Mouse (Mus musculus): Measurements from ENCODE around the gene Larp6.

Larp6 gene

GRCm38 (mm10) chr9:60712771-60713541, at the start of gene Larp6:
Gene Larp6, plus strand, starts transcription at chr9:60712989.
- DNase-seq (ENCODE audit: low spot score): peak; percentile 18

GRCm38 (mm10) chr9:60664385-60664784, 48.4 kb upstream of the Larp6 start:
- DNase-seq (ENCODE audit: low spot score): peak; percentile 7

DNA sequence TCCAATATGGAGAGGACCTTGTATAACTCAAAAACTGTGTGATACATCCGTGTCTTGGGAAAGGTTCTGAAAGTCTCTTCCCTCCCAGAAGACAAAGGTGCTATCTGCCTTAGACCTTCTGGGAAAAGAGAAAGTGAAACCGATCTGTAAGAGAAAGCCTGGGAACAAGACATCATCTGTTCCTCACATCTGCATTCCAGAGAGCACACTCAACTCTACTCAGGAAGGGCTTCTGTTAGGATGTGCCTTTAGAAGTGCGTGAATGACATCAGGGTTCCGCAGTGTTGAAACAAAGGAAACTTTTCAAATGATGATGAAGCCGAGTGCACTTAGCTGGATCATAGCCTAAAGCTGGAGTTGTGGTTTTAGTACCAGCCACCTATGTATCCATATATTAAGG, 47.9 kb upstream of the Larp6 start:
- no peak for DNase-seq (ENCODE audit: low spot score)

DNA sequence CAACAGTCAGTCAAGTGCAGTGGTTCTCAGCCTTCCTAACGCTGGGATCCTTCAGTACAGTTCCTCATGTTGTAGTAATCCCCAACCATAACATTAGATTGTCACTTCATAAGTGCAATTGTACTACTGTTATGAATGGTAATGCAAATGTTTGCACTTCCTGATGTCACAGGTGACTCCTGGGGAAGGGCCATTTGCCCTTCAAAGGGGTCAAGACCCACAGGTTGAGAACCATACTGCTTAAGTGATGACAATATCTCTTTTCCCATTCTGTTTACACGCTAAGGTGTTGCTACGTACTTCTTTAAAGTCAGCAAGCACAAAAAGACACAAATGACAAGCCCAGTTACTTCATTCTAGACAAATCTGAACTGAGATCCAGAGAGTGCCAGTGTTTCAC, 47.3 kb upstream of the Larp6 start:
- no peak for DNase-seq (ENCODE audit: low spot score)

DNA sequence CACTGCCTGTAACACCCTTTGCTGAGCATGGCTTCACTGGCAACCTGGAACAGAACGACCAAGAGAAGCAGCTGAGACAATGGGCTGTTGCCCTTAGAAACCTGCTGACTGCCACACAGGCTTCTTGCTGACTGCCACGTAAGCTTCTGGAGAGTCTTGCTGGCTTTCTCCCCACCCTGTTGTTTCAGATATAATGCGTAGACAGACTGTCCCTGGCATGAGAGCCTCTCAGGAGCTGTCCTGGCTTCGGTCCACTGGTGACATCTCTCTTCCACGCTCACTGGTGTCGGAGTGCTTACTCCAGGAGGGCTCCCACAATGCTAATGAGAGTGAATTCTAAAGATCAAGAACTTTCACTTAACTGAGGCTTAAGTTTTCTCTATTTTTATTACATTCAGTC, 43.9 kb upstream of the Larp6 start:
- no peak for DNase-seq (ENCODE audit: low spot score)

GRCm38 (mm10) chr9:60672568-60672967, 40.2 kb upstream of the Larp6 start:
- DNase-seq (ENCODE audit: low spot score): no peak

GRCm38 (mm10) chr9:60674780-60675179, 38.0 kb upstream of the Larp6 start:
- no peak for DNase-seq (ENCODE audit: low spot score)

- no peak for DNase-seq (ENCODE audit: low spot score)
Measured at GRCm38 (mm10) chr9:60676429-60676828, 36.4 kb upstream of the Larp6 start.

- DNase-seq (ENCODE audit: low spot score): no peak
Measured at GRCm38 (mm10) chr9:60678913-60679312, 33.9 kb upstream of the Larp6 start.

DNA sequence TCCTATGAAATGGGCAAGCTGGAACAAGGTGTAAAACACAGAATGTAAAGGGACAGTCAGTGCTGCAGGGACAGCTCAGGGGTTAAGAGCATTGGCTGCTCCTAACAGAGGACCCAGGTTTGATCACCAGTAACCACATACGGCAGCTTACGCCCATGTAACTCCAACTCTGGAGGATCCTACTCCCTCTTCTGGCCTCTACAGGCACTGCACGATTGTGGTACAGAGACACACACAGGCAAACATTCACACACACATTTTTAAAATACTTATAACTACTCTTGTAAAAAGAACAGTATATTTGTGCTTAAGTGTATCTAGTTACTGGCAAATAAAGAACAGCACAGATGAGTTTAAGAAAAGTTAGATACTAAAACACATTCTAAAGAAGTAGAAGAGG, 31.8 kb upstream of the Larp6 start:
- no peak for DNase-seq (ENCODE audit: low spot score)

DNA sequence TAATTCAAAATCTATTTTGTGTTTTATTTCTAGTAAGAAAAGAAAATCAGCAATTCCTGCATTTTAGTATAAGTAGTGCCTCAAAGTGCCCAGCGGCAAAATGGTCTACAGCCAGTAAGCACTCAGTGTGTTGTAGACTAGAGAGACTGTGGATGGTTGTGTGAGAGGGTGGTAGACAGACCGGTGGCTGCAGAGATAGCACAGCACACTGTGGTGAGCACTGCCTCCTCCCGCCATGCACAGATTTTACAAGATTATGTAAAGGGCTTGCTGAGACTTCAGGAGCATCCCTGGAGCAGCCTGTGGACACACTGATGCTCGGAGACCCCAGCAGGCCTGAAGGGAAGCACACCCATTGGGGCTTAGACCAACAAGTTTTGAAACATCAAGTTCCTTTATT, 30.0 kb upstream of the Larp6 start:
- DNase-seq (ENCODE audit: low spot score): no peak

GRCm38 (mm10) chr9:60687415-60687814, 25.4 kb upstream of the Larp6 start:
- peak; percentile 51 for DNase-seq (ENCODE audit: low spot score)

DNA sequence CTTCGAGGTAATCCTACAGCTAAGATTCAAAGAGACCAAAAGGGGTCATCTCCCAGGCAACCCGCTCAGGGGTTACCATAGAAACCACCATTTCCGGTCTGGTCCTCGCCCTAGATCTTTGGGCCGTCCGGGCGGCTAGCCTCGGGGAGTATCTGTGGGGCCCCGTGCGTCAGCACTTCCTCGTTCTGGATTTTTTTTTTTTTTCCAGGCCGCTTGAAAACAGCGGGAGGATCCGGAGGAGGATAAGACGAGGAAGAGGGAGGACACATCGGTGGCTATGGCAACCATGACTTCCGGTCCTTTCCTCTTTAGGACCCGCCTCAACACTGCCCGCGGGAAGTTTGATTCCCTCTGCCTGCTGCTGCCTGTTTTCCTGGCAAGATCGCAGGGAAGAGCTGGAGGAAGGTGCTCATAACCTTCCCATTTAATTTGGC, 24.9 kb upstream of the Larp6 start, which contains the start of gene Lrrc49:
Gene Lrrc49 (minus strand): TSS at position 268 of the 434 bp plus-strand sequence.
- peak; percentile 89 for DNase-seq (ENCODE audit: low spot score)

DNA sequence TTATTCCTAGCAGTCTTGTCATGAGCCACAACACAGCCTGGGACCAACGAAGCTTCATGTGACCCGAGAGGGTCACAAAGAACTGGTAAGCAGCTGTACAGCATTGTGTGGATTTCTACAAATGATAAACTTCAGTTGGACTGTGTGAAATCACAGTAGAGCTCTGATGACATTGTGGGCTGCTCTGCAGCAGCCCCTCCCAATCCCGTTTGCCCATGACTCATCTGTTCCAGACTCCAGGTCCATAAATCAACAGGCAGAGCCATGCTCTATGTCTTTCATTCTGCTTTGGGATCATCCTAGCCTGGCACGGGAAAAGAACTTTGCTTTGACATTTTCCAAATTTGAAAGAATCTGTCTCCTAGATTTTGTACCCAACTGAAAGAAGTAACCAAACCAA, 20.2 kb upstream of the Larp6 start:
- no peak for DNase-seq (ENCODE audit: low spot score)

DNA sequence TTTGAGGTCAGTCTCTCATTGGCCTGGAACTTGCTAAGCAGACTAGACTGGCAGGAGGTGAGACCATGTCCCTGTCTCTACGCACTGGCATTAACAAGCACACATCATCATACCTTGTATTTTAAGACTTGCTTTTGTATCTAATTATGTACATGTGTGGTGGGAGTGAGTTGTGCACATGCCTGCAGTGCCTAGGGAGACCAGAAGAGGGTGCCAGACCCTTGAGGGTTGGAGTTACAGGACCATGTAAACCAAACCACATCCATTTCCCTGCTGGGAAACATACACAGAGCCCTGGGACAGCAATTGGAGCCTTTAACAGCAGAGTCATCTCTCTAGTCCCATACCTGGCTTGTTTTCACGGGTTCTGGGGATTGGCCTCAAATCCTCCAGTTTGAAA, 18.8 kb upstream of the Larp6 start:
- DNase-seq (ENCODE audit: low spot score): no peak

- DNase-seq (ENCODE audit: low spot score): peak; percentile 21
Measured at GRCm38 (mm10) chr9:60696271-60696985, 16.4 kb upstream of the Larp6 start.

- no peak for DNase-seq (ENCODE audit: low spot score)
Measured at GRCm38 (mm10) chr9:60699581-60700231, 13.1 kb upstream of the Larp6 start.

DNA sequence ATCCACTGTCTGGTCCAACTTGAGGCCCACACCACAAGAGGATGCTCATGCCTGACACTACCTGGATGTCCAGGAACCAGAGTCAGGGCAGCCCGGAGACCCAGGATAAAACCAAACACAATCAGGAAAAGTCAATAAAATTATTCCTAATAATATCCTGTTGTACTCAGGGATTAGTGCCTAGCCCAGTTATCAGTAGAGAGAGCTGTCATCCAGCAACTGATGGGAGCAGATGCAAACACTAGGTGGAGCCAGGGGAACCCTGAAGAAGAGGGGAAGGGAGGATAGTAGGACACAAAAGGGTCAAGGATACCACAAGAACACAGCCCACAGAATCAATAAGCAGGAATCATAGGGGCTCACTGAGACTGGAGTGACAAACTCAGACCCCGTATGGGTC, 5.2 kb upstream of the Larp6 start:
- no peak for DNase-seq (ENCODE audit: low spot score)

- no peak for DNase-seq (ENCODE audit: low spot score)
Measured at GRCm38 (mm10) chr9:60708606-60709005, 4.2 kb upstream of the Larp6 start.

- DNase-seq (ENCODE audit: low spot score): no peak
Measured at GRCm38 (mm10) chr9:60709721-60710120, 3.1 kb upstream of the Larp6 start.

DNA sequence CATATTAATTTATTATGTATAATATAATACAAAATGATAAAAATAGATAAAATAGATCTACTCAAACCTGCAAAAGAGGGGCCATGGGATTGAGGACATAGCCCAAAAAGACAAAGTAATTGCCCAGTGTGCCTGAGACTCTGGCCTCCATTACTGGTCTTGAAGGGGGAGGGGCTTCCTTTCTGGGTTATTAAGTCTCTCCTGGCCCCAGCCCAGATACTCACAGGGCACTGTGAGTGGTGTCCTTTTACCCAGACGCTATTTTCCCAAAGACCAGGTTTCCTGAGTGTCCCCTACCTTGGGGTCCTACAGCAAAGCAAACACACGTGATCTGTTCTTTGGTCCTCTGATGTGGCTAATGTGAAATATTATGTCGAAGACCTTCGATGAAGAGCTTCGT, 778 bp upstream of the Larp6 start:
- DNase-seq (ENCODE audit: low spot score): no peak

DNA sequence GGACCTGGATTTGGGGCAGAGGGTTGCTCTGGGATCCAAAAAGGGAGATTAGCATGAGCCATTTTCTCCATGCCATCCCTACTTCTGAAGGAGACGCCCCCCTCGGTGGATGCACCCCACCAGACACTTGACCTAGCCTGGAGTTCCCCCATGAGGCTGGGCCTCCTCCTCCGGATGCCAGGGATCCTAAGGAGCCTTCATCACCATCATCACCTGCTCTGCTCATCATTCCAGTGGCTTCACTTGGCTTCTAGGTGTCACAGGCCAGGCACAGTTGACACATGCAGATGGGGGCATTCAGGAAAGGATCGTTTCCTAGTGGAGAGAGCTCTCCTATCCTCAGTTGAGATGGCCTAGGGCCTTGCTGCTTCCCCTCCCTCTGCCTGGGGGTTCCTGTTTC, 827 bp downstream of the Larp6 start:
- DNase-seq (ENCODE audit: low spot score): no peak

DNA sequence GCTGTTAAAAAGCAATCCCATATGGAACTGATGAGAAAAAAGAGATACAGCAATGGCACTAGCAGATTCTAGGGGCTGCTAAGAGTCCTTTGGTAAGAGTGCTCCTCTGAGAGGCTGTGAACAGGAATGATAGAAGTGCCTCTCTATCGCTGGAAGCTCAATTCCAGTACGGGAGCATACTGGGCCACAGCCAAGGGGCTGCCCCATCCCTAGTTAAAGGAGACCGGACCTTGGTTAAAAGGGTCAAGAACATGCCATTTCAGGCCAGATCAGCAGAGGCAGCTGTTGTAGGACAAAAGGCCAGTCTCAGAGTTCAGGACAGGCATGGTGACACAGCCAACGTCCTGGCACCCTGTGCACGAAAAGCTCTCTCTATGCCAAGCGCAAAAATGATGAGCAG, 1.4 kb downstream of the Larp6 start:
- no peak for DNase-seq (ENCODE audit: low spot score)
